Mouse (Mus musculus): ENCODE measurements around the gene Trim46. TPM values are rescaled to one million over a fixed set of nuclear protein-coding genes. Genes with fewer than 3 reads are reported as not detected.

The Trim46 gene
- total RNA-seq, 2 experiments from 2014 or later = 86.4 to 96.0 TPM

- DNase-seq (ENCODE audit: extremely low spot score in 1 of 2, low spot score in 1 of 2) = no peak
These were observed 30.0 kb upstream of the Trim46 start for GRCm38 (mm10) chr3:89276061-89276460.

- DNase-seq (ENCODE audit: extremely low spot score in 1 of 2, low spot score in 1 of 2) = no peak
These were observed 25.7 kb upstream of the Trim46 start for GRCm38 (mm10) chr3:89271760-89272159.

GRCm38 (mm10) chr3:89270891-89271290, 24.8 kb upstream of the Trim46 start:
- DNase-seq (ENCODE audit: extremely low spot score in 1 of 2, low spot score in 1 of 2) = peak in 1 of 2 experiments; percentile 44

- DNase-seq (ENCODE audit: extremely low spot score in 1 of 2, low spot score in 1 of 2) = peak; percentile 83 to 84
These were observed 24.1 kb upstream of the Trim46 start, which contains the start of gene Slc50a1 for GRCm38 (mm10) chr3:89270051-89270755. TSS of gene Slc50a1 (minus strand) at chr3:89270570.

GRCm38 (mm10) chr3:89268916-89269315, 22.8 kb upstream of the Trim46 start:
- no peak for DNase-seq (ENCODE audit: extremely low spot score in 1 of 2, low spot score in 1 of 2)

- DNase-seq (ENCODE audit: extremely low spot score in 1 of 2, low spot score in 1 of 2) = peak; percentile 58 to 66
These were observed 20.4 kb upstream of the Trim46 start for GRCm38 (mm10) chr3:89266439-89266893.

GRCm38 (mm10) chr3:89262417-89262816, 16.3 kb upstream of the Trim46 start:
- DNase-seq (ENCODE audit: extremely low spot score in 1 of 2, low spot score in 1 of 2) = no peak

GRCm38 (mm10) chr3:89260211-89260610, 14.1 kb upstream of the Trim46 start:
- no peak for DNase-seq (ENCODE audit: extremely low spot score in 1 of 2, low spot score in 1 of 2)

- DNase-seq (ENCODE audit: extremely low spot score in 1 of 2, low spot score in 1 of 2) = no peak
These were observed 13.0 kb upstream of the Trim46 start, which contains the start of gene Dpm3 for GRCm38 (mm10) chr3:89259076-89259475. TSS of gene Dpm3 (plus strand) at chr3:89259358.

GRCm38 (mm10) chr3:89256177-89256576, 10.1 kb upstream of the Trim46 start:
- DNase-seq (ENCODE audit: extremely low spot score in 1 of 2, low spot score in 1 of 2) = no peak

- no peak for DNase-seq (ENCODE audit: extremely low spot score in 1 of 2, low spot score in 1 of 2)
These were observed 8.9 kb upstream of the Trim46 start for GRCm38 (mm10) chr3:89254994-89255393.

GRCm38 (mm10) chr3:89251365-89251895, 5.3 kb upstream of the Trim46 start:
- no peak for DNase-seq (ENCODE audit: extremely low spot score in 1 of 2, low spot score in 1 of 2)

GRCm38 (mm10) chr3:89250435-89251040, 4.4 kb upstream of the Trim46 start:
- peak in 1 of 2 experiments; percentile 57 for DNase-seq (ENCODE audit: extremely low spot score in 1 of 2, low spot score in 1 of 2)

- no peak for DNase-seq (ENCODE audit: extremely low spot score in 1 of 2, low spot score in 1 of 2)
These were observed 1.4 kb upstream of the Trim46 start for GRCm38 (mm10) chr3:89247466-89247865.

GRCm38 (mm10) chr3:89245688-89246171, 379 bp downstream of the Trim46 start, which contains the start of gene Krtcap2:
TSS of gene Krtcap2 (plus strand) at chr3:89245966.
- DNase-seq (ENCODE audit: extremely low spot score in 1 of 2, low spot score in 1 of 2) = peak in 1 of 2 experiments; percentile 60

GRCm38 (mm10) chr3:89244982-89245687, 974 bp downstream of the Trim46 start:
- peak in 1 of 2 experiments; percentile 69 for DNase-seq (ENCODE audit: extremely low spot score in 1 of 2, low spot score in 1 of 2)

- no peak for DNase-seq (ENCODE audit: extremely low spot score in 1 of 2, low spot score in 1 of 2)
These were observed 1.7 kb downstream of the Trim46 start for GRCm38 (mm10) chr3:89244158-89244981.

GRCm38 (mm10) chr3:89243609-89244008, 2.5 kb downstream of the Trim46 start:
- DNase-seq (ENCODE audit: extremely low spot score in 1 of 2, low spot score in 1 of 2) = no peak

GRCm38 (mm10) chr3:89242331-89242895, 3.7 kb downstream of the Trim46 start:
- DNase-seq (ENCODE audit: extremely low spot score in 1 of 2, low spot score in 1 of 2) = peak in 1 of 2 experiments; percentile 67

All from layer of hippocampus, postnatal 25 days (tissue).